Mouse (Mus musculus): ENCODE measurements around the gene Nt5c.
"Not testable (repeated sequence)": the region's sequence is repeated elsewhere in the genome, so short reads cannot be mapped to it uniquely, and the experiment has no call there.

Nt5c gene

DNA sequence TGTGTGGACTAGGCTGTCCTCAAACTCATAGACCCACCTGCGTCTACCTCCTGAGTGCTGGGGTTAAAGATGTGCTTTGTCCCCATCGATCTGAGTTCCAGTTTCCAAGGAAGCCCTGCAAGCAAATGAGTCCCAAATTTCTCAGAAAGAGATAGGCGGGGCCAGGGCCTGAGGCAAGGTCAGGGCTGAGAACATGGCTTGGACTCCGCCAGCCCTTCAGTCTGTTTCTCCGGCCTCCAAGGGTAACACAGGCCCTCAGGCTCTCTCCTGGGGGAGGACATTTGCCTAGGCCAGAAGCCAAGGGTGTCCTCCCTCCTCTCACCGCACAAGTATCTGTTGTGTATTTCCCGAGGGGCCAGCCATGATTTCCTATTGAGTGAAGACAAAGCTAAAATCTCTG is 19.5 kb downstream of the Nt5c start:
- DNase-seq (ENCODE audit: low spot score in 2 of 2): no peak

DNA sequence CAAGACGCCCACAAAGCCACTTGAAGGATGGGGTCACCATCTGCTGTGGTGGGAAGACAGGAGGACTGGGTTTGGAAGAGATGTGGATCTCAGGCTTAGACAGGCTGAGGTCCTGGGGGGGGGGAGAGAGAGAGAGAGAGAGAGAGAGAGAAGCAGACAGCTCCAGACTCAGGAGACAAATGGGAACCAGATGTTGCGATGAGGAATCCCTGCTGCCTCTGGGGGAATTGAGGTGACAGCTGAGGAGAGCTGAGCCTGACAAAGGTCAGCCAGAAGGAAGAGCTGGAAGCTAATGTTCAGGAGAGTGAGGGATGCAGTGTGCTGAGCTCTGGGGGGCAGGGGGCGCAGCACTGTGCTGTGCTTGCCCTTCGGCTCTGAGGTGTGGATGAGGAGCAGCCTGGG is 24.4 kb downstream of the Nt5c start:
- no peak for DNase-seq (ENCODE audit: low spot score in 2 of 2)

DNA sequence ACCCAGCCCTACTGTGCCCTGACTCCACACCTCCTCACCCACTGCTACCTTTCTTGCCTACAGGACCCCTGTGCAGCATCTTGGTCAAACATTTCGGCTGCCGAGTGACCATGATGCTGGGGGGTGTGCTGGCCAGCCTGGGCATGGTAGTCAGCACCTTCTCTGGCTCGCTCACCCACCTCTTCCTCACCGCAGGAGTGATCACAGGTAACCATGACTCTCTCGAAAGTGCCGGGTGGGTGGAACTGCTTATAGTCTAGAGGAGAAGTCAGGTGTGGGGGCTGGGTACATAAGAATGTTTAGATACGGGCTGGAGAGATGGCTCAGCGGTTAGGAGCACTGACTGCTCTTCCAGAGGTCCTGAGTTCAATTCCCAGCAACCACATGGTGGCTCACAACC is 26.8 kb downstream of the Nt5c start:
- DNase-seq (ENCODE audit: low spot score in 2 of 2): no peak

DNA sequence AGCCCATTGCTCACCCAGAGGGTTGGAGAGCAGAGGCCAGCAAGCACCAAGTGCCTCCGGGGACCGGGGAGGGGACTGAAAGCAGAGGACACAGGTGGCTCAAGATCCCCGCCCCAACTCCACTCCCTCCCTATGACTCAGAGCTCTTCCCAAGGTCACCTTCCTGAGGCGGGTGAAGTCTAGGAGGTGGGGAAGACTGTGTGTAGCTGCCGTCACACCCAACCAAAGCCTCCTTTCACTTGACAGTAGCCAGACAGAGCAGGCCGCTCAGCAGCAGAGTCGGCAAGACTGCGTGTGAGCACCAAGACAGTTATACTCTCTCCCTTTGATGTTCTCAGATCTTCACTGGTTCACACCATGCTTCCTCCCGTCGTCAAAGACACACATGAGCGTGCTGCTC is 28.3 kb downstream of the Nt5c start:
- no peak for DNase-seq (ENCODE audit: low spot score in 2 of 2)

DNA sequence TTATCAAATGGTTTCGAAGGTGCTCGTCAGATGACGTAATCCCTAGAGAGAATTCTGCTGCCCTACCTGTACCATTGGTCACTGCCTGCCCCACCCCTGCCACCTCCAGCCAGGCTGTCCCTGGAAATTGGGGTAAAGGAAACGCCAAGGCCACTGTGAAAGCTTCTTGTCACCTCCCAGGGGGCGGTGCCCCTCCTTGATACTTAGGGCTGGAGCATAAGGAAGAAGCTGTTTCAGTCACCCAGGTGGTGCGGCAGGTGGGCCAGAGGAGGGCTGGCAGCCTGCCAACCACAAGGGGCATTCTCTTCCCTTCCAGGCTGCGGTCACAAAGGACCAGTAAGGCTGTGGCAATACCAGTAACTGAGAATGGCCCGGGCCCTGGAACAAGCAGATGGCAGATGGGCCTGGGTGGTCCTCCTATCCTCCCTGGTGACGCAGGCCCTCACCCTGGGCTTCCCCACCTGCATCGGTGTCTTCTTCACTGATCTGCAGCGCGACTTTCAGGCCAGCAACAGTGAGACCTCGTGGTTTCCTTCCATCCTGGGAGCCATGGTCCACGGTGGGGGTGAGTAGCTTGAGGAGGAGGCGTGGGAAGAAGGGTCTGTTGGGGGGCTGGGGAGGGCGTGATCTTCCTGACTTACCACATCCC is 29.3 kb downstream of the Nt5c start, which contains the start of gene Slc16a5:
Slc16a5 (plus strand) TSS at position 232 of the 649 bp plus-strand sequence.
- no peak for DNase-seq (ENCODE audit: low spot score in 2 of 2)

DNA sequence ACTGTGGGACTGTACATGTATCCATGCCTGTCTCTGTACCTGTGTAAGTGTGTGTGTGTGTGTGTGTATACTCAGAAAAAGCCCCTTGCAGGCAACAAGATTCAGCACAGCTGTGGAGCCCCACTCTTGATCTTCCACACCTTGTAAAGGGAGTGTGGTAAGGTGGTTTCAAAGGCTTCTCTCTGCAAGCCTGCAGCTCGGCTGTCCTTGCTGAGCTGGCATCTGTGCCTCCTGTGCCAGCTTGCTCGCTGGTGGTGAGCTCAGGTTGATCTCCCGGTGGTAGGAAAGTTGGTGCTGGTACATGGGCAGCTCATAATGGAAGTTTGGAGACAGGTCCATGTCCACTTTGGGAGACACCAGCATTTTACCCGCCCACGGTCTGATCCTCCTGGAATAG is 29.8 kb downstream of the Nt5c start:
- DNase-seq (ENCODE audit: low spot score in 2 of 2): no peak

DNA sequence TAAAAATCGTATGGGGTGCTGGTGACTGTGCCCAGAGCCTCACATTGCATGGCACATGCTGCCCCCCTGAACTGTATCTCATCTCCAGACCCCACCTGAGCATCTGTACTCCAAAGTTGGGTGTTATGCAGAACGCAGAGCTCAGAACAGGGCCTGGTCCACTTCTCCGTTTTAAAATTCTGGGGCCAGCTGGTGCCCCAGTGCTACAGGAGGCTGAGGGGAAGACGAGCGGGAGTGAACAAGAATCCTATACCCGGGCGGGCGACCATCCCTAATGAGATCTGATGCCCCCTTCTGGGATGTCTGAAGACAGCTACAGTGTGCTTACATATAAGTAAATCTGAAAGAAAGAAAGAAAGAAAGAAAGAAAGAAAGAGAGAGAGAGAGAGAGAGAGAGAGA is 30.7 kb downstream of the Nt5c start:
- DNase-seq (ENCODE audit: low spot score in 2 of 2): no peak

DNA sequence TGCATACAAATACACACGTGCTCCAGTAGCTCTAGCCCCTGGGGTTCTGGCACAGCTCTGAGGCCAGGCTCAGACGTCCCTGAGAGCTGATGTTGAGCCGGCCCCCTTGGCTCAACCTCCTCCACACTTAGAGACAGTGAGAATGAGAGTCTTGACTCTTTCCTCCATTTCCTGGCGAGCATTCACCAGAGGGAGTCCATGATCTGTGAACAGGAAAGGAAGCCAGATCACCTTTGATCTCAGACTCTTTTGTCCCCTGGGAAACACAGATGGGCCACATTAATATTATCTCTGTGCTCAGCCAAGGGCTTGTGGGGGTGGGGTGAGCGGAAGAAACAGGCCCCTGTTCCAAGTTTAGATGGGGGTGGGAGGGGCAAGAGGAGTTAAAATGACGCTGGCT is 34.3 kb downstream of the Nt5c start:
- DNase-seq (ENCODE audit: low spot score in 2 of 2): no peak

DNA sequence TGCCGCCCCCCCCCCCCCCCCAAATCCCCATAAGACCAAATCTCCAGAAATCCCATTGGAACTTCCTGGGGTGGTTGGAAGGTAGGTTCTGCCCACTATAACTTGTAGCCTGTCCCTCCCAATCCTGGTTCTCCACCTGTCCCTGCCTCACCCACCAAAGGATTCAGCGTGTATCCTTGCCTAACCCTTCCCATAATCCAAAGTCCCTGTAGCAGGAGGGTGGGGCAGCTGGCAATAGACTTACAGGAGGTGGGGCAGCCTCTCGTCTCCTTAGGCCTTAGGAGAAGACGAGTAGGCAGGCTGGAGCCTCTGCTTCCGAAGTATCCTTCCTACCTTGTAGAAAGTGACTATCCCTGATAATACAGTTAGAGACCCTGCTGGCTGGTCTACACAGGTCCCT is 35.5 kb downstream of the Nt5c start:
- DNase-seq (ENCODE audit: low spot score in 2 of 2): no peak

DNA sequence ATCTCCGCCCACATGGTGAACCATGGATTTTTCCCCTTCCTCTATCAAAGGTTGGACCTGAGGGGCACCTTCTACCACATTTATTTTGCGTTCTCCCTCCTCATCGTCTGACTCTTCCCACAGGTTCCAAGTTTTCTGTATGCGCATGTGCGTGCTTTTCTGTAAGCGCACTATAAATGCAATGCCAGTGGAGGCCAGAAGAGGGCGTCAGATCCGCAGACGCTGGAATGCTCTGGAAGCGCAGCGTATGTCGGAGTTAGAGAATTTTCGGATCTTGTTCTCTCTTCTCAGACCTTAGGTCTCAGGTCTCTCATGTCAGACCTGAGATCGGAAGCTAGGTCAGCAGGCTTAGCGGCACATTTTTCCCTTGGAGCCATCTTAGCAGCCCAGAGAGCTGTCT is 36.0 kb downstream of the Nt5c start:
- DNase-seq (ENCODE audit: low spot score in 2 of 2): no peak

DNA sequence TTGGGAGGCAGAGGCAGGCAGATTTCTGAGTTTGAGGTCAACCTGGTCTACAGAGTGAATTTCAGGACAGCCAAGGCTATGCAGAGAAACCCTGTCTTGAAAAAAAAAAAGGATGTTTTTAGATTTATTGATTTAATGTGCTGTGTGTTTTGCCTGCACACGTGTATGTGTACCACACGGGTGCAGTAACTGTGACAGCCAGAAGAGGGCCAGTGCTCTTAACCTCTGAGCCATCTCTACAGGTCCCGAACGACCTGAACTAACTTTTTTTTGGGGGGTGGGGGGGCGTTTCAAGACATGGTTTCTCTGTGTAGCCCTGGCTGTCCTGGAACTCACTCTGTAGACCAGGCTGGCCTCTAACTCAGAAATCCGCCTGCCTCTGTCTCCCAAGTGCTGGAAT is 36.8 kb downstream of the Nt5c start:
- DNase-seq (ENCODE audit: low spot score in 2 of 2): not testable (repeated sequence)

DNA sequence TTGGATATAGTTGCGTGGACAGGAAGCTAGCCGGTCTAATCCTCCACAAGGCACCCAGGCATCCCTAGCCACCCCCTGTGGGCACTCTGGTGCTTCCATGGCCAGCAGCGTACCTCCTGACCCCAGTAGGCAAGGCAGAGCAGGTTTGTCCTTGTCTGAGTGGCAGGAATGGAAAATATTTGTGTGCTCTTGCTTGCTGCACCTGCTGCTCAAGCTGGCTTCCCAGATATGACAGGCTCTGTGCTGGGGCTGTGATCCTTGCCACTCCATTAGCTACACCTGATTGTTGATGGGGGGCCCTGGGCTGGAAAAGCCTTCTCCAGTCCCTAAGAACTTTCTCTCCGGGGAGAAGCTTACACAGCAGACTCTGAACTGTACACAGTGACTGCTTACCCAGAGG is 38.4 kb downstream of the Nt5c start:
- DNase-seq (ENCODE audit: low spot score in 2 of 2): no peak

DNA sequence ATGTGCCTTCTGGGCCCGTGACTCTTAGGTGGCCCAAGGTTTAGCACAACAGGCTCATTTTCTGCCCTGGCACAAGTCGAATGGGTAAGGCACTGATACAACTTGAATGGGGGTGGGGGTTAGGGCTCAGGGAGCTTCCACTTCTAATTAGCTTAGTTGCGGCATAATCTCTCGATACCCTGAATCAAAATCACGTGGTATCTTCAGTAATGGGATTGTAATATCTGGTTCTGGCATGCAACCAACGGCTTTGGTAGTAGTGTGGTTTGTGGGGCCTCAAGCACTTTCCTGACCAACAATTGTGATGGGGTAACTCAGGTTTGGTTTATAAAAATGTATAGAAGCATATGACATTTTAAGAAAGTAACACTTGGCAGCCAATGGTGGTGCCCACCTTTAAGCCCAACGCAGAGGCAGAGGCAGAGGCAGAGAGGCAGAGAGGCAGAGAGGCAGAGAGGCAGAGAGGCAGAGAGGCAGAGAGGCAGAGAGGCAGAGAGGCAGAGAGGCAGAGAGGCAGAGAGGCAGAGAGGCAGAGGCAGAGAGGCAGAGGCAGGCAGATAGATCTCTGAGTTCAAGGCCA is 39.3 kb downstream of the Nt5c start:
- DNase-seq (ENCODE audit: low spot score in 2 of 2): no peak

DNA sequence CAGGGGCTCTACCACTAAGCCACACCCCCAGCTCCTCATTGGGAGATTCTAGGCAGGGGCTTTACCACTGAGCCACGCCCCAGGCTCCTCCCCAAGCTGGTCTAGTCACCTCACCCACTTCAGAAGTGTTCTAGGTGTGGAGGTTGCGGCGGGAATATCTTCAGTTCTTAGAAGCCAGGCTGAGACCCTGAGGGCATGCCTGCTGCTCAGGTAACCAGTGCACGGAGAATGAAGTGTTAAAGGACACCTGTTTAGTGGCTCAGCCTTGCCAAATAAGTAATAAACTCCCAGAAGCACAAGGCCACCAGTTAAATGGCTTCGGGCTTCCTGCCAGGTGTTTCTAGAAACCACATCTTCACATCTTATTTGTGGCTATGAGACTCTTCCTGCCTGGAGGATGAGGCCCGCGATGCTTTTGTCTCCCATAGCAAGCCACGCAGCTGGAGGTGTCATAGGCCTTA is 39.9 kb downstream of the Nt5c start:
- DNase-seq (ENCODE audit: low spot score in 2 of 2): no peak

DNA sequence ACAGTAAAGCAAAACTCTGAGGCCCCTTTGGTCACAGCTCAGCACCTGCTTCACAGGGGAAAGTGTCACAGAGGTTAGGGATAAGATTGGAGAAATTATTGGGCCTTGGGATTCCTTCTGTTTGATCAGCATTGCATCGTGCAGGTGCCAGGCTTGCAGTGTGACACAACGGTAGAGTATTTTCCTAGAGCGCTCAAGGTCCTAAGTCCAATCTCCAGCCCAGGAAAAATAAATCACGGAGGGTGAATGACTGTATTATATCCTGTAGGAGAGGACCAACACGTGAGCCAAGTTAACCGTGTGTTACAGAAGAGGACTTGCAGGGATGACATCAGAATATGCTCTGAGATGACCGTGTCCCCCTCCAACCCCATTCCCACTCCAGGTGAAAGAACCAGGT is 41.5 kb downstream of the Nt5c start:
- DNase-seq (ENCODE audit: low spot score in 2 of 2): no peak

DNA sequence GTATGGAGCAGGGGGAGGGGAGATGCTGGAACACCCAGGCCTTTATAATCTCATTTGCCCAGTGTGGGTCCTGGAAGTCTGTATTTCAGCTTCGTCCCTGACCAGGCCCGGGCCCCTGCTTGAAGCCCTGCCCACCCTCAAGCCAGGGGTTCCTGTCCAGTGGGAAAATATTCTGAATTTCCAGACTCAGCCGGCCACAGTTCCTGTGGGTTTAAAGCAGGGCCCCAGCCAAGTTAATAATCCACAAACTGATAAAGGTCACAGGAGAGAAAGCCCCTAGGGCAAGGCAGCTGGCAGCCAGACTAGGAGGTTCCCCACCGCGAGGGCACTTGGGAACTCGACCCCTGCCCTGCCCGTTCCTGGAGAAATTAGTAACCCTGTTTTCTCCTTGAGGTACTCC is 42.7 kb downstream of the Nt5c start:
- no peak for DNase-seq (ENCODE audit: low spot score in 2 of 2)

DNA sequence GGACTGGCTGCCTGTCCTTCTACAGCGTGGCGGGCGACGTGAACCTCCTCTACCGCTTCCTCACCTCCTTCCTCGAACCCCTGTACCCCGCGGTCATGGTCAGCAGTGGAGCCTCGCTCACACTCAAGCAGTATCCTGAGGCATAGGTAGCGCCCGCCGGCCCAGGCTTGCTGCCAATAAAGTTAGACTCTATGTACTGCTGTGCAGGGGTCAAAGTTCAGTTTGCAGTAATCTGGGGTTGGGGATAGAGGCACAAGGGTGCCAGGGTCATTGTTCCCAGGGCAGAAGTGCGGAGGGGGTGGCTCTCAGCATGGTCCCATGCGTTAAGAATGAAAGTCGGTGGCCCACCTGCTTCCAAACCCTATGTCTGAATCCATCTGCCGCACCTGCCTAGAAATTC is 43.6 kb downstream of the Nt5c start:
- no peak for DNase-seq (ENCODE audit: low spot score in 2 of 2)

DNA sequence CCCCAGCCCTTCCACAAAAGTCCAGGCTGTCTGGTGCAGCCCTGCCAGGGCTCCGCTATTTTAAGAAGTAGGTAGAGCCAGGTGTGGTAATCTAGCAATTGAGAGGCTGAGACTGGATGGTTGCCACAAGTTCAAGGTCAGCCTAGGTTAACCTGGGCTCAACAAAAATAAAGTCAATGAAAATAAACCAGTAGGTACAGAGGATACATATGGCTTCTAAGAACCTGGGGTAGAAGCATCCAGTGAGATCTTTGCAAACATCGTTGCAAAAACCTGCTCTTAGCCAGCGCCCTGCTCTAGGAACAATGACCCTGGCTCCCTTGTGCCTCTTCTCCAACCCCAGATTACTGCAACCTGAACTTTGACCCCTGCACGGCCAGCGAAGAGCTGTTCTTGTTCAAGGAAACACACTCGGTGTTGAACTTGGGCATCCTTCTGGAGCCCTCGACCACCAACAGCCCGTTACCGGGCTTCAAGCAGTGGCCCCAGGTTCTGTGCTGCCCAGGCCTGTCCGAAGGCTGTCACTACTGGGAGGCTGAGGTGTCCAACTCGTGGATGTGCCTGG is 44.3 kb downstream of the Nt5c start:
- DNase-seq (ENCODE audit: low spot score in 2 of 2): no peak

DNA sequence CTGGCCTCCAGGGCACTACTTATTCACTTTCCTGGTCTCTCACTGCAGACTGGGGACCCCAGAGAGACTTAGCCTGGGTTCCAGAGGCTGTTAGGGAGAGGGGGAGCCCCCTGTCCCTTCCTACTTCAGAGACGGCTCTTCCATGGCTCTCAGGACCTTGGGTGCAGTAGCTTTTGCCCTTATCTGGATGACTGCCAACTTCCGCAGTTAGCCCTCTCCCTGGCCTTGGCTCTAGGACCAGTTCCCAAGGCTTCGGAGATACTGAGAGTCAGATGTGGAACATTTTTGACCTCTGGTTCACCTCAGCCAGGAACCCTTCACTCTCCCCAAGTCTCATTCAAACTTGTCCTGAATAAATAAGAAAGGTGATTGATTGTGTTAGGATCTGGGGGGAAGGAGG is 44.8 kb downstream of the Nt5c start:
- no peak for DNase-seq (ENCODE audit: low spot score in 2 of 2)

DNA sequence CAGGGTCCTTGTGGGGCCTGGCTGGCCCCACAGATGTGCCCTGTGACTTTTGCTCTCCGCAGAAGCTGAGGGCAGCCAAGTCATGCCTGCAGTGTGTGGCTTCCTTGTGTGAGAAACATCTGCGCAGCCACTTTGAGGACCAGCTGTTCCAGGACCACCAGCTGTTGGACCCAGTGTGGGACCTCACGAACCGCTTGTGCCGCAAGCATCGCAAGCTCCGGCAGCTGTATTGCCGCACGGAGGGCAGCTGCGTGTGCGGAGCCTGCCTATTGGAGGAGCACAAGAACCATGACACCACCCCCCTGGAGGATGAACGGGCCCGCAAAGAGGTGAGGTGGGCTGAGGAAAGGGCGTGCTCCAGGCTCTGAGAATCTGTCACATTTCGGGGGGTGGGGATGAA is 50.2 kb downstream of the Nt5c start:
- DNase-seq (ENCODE audit: low spot score in 2 of 2): no peak

Data from urinary bladder, adult 18-20 months (tissue).